Mouse (Mus musculus) hindlimb bud, embryonic 11.5 days (tissue): ENCODE results near the gene Apoe.

Source experiments
- DNase-seq: peaks from one replicate; pipeline ENCODE4 v3.0.0-alpha.2; 2012; ENCODE audit warnings: low read depth, low spot score; ENCODE audit errors: extremely low spot score

The Apoe gene

GRCm38 (mm10) chr7:19668947-19669721, 29.9 kb downstream of the Apoe start:
- DNase-seq = peak; percentile 87

GRCm38 (mm10) chr7:19667434-19667833, 31.6 kb downstream of the Apoe start:
- DNase-seq = no peak

GRCm38 (mm10) chr7:19666750-19667149, 32.2 kb downstream of the Apoe start:
- DNase-seq = no peak

GRCm38 (mm10) chr7:19664955-19665841, 33.8 kb downstream of the Apoe start, which contains the start of gene Clptm1:
Clptm1 (minus strand) TSS chr7:19665033.
- peak; percentile 96 for DNase-seq

GRCm38 (mm10) chr7:19664455-19664954, 34.5 kb downstream of the Apoe start:
- no peak for DNase-seq

- no peak for DNase-seq
Observed at GRCm38 (mm10) chr7:19663940-19664339, 35.0 kb downstream of the Apoe start.

GRCm38 (mm10) chr7:19652614-19653013, 46.4 kb downstream of the Apoe start:
- DNase-seq = no peak

GRCm38 (mm10) chr7:19651063-19651786, 47.8 kb downstream of the Apoe start:
- DNase-seq = no peak
